Mouse (Mus musculus) bone marrow macrophage, adult 2 months (primary cell): Measurements from ENCODE around the gene Rnf7.

Experiments
- CTCF ChIP-seq: IDR thresholded peaks from 2 replicates; pipeline ENCODE4 v1.5.1; 2012; ENCODE audit warnings: low read depth, mild to moderate bottlenecking, low read length, moderate library complexity
- POLR2A ChIP-seq: IDR thresholded peaks from 2 replicates; pipeline ENCODE4 v1.6.1; 2012; ENCODE audit warnings: mild to moderate bottlenecking, low read depth, low read length, borderline replicate concordance

- no peak for TF ChIP-seq CTCF
- no peak for TF ChIP-seq POLR2A
These were observed 29.0 kb downstream of the Rnf7 start for GRCm38 (mm10) chr9:96449514-96449913.
